10 mouse cellular contexts compared by ENCODE assay signal in the genomic region with DNA sequence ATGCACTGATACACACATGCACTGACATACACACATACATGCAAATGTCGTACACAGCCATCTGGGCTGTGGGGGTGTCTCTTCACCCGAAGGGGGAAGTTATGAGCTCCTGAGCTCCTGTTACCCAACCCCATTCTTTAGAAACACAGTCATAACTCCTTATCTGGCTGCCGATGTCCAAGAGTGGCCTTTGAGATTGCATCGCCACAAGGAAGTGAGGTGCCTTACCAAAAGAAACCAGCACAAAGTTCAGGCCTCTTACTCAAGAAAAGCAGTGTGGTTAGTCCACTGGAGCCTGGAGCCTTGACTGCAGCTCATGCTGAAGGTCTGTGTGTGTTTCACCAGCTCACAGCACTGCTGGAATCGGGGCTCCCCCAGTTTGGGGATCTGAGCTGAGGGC. TPM values are rescaled to one million over a fixed set of nuclear protein-coding genes. Genes with fewer than 3 reads are reported as not detected.
DNase-seq lines count a peak whose midpoint lies in the region; ATAC-seq and TF ChIP-seq lines count a peak whose summit lies in the region.
"Had no signal": no experiment of that assay in that cellular context is flagged by ENCODE, and none has a peak within 500 bp of the region (broad histone marks: within the 10 kb centered on the region; RNA-seq: fewer than 3 reads in every experiment).

No protein-coding gene starts in this region.

- no peaks in the 10 kb centered on the region for H3K9me3 ChIP-seq in kidney, embryonic 16.5 days (ENCODE audit: low read length)
- no peaks in the 10 kb centered on the region for H3K9me3 ChIP-seq in intestine, embryonic 14.5 days (ENCODE audit: control insufficient read depth, low read length)
- H3K9me3 ChIP-seq: midbrain, embryonic 15.5 days had no signal

- H3K27me3 ChIP-seq in kidney, embryonic 16.5 days (ENCODE audit: insufficient read depth, low read length) = no peaks in the 10 kb centered on the region
- no peaks in the 10 kb centered on the region for H3K27me3 ChIP-seq in intestine, embryonic 14.5 days (replicated peaks; ENCODE audit: control insufficient read depth, insufficient read depth, low read length)
- H3K27me3 ChIP-seq in small intestine, adult 2 months (ENCODE audit: control insufficient read depth, insufficient read depth, low read length) = no peaks in the 10 kb centered on the region
- H3K27me3 ChIP-seq: midbrain, embryonic 15.5 days had no signal

- no peak for TF ChIP-seq CTCF in small intestine, adult 2 months (IDR thresholded peaks at IDR 0.05; ENCODE audit: extremely low read depth, insufficient read length, insufficient replicate concordance, low read depth, low read length)

- H3K9ac ChIP-seq in kidney, embryonic 16.5 days (replicated peaks; ENCODE audit: low read length) = no peak overlapping the region
- no peak overlapping the region for H3K9ac ChIP-seq in intestine, embryonic 14.5 days (ENCODE audit: low read length)
- H3K9ac ChIP-seq: midbrain, embryonic 15.5 days had no signal

- WGBS in kidney, embryonic 16.5 days = 63% methylated on average over 5 of the region's 5 CpGs
- WGBS in intestine, embryonic 14.5 days = 65% methylated on average over 5 of the region's 5 CpGs
- WGBS in small intestine, adult 2 months = 25% methylated on average over 5 of the region's 5 CpGs

- H3K36me3 ChIP-seq in kidney, embryonic 16.5 days (ENCODE audit: insufficient read depth, low read length) = no peaks in the 10 kb centered on the region
- no peaks in the 10 kb centered on the region for H3K36me3 ChIP-seq in intestine, embryonic 14.5 days (ENCODE audit: control insufficient read depth, insufficient read depth, low read length)
- H3K36me3 ChIP-seq in small intestine, adult 2 months (ENCODE audit: control insufficient read depth, insufficient read depth, low read length) = no peaks in the 10 kb centered on the region
- H3K36me3 ChIP-seq: midbrain, embryonic 15.5 days had no signal

- TF ChIP-seq POLR2A in small intestine, adult 2 months (IDR thresholded peaks at IDR 0.05; ENCODE audit: low read depth, low read length) = peak; percentile 16; the same call in 1 of the 2 replicates

- no peak for DNase-seq in kidney, adult 11 months
- peak; percentile 72 for DNase-seq in adipocyte (ENCODE audit: low spot score)
- no peak for DNase-seq in intestine, embryonic 14.5 days (ENCODE audit: low spot score)
- DNase-seq in embryo, embryonic 10 days (ENCODE audit: low spot score) = no peak
- DNase-seq: kidney, postnatal 14 days; thymus, adult 2 months had no signal

- H3K4me3 ChIP-seq in kidney, embryonic 16.5 days (ENCODE audit: low read length) = no peak overlapping the region
- no peak overlapping the region for H3K4me3 ChIP-seq in intestine, embryonic 14.5 days (ENCODE audit: low read depth, low read length)
- H3K4me3 ChIP-seq in small intestine, adult 2 months (ENCODE audit: low read depth, low read length) = no peak overlapping the region
- H3K4me3 ChIP-seq: midbrain, embryonic 15.5 days had no signal

- ATAC-seq in kidney, embryonic 16.5 days (ENCODE audit: low FRiP score, low TSS enrichment) = peak; percentile 40; the same call in 1 of the 2 replicates
- peak; percentile 48; the same call in 1 of the 2 replicates for ATAC-seq in intestine, embryonic 14.5 days (replicated peaks; ENCODE audit: low FRiP score, low TSS enrichment, low read depth)
- ATAC-seq in CD4-positive, CD25-positive, alpha-beta regulatory T cell, adult 4 months = no peak
- ATAC-seq: midbrain, embryonic 15.5 days had no signal

- no peak overlapping the region for H3K4me2 ChIP-seq in kidney, embryonic 16.5 days (replicated peaks; ENCODE audit: low read depth, low read length)
- no peak overlapping the region for H3K4me2 ChIP-seq in intestine, embryonic 14.5 days (ENCODE audit: low read length)
- H3K4me2 ChIP-seq: midbrain, embryonic 15.5 days had no signal

- H3K4me1 ChIP-seq in kidney, embryonic 16.5 days (ENCODE audit: insufficient read depth, low read length) = peaks cover 25% of the 10 kb centered on the region
- peaks cover 9% of the 10 kb centered on the region; the same call in 1 of the 2 replicates for H3K4me1 ChIP-seq in intestine, embryonic 14.5 days (replicated peaks; ENCODE audit: control insufficient read depth, insufficient read depth, low read length)
- H3K4me1 ChIP-seq in small intestine, adult 2 months (ENCODE audit: control insufficient read depth, insufficient read depth, insufficient read length, low read length) = peaks cover 25% of the 10 kb centered on the region

- peak overlapping the region; percentile 67 for H3K27ac ChIP-seq in kidney, embryonic 16.5 days (ENCODE audit: low read length)
- 0 out of 2 replicates have a peak overlapping the region, but pooled peaks have one; percentile 24 for H3K27ac ChIP-seq in intestine, embryonic 14.5 days (ENCODE audit: low read depth)
- peak overlapping the region; percentile 77 for H3K27ac ChIP-seq in small intestine, adult 2 months (ENCODE audit: insufficient read depth, low read depth, low read length)
- H3K27ac ChIP-seq: midbrain, embryonic 15.5 days had no signal

RNA-seq across cellular contexts. Expression of gene Lrrfip1, which starts 43.1 kb away (rescaled TPM):
- 45.9 and 50.8 TPM in 2 replicates for polyA plus RNA-seq in kidney, embryonic 16.5 days (2015; fragmentation: Nextera tagmentation; extraction: Ambion mirVana)
- 60.4 and 65.3 TPM in 2 replicates for polyA plus RNA-seq in intestine, embryonic 14.5 days (2014; fragmentation: Nextera tagmentation; extraction: Ambion mirVana)
- polyA plus RNA-seq in small intestine, adult 2 months (2012; rRNA removed) = 6.3 and 9.5 TPM in 2 replicates
- 100 to 1,000 TPM; 175 to 217 TPM for polyA plus RNA-seq in CD4-positive, CD25-positive, alpha-beta regulatory T cell, adult 4 months (2017; shearing (Covaris generic))

Comparison
In these comparisons a context has a peak if more than half of its experiments do, and no peak if none do; other contexts are left out.
1. H3K27ac ChIP-seq: peak in every context shown above with its lines; median percentile 77 in small intestine, adult 2 months; 67 in kidney, embryonic 16.5 days; 24 in intestine, embryonic 14.5 days.